Mouse (Mus musculus): Measurements from ENCODE around the gene Rpl18a.
"Not testable (repeated sequence)": the region's sequence is repeated elsewhere in the genome, so short reads cannot be mapped to it uniquely, and the experiment has no call there.

The Rpl18a gene

GRCm38 (mm10) chr8:70903112-70903511, 5.9 kb upstream of the Rpl18a start:
- DNase-seq (ENCODE audit: low spot score in 2 of 2) = no peak

GRCm38 (mm10) chr8:70902211-70902610, 5.0 kb upstream of the Rpl18a start:
- no peak for DNase-seq (ENCODE audit: low spot score in 2 of 2)

DNA sequence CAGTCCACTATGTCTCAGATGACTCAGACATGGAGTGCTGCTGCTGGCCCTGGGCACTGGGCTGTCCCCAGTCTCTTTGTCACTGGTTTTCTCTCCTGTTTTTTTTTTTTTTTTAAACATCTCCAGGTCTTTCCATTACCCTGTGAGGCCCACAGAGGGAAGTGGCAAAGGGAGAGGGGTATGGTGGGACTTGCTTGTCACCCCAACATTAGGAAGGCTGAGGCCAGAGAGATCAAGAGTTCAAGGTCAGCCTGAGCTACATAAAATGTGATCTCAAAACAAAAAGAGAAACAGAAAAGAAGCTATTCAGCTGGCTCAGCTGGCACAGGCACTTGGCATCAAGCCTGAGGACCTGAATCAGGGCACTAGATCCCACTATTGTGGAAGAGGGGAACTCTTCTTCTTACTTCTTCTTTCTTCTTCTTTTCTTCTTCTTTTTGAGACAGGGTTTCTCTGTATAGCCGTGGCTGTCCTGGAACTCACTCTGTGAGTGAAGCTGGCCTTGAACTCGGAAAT, 3.7 kb upstream of the Rpl18a start:
- no peak for DNase-seq (ENCODE audit: low spot score in 2 of 2)

DNA sequence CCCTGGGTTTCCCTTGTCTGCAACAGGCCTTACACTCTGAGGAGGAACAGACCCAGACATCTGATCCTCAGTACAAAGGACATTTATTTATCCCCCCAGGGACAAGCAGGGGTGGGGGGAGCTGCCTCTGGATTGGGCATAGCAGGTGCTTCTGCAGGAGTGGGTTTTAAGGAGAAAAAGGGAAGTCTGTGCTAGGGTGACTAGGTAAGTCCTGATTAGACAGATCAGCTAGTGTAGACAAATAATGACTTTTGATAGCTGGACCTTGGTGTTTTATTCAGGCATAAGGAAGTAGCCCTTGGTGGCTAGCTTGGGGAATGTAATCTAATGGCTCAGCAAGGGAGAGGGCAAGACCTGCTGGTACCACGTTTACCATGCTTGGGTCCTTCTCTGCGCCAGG, 2.0 kb upstream of the Rpl18a start:
- no peak for DNase-seq (ENCODE audit: low spot score in 2 of 2)

DNA sequence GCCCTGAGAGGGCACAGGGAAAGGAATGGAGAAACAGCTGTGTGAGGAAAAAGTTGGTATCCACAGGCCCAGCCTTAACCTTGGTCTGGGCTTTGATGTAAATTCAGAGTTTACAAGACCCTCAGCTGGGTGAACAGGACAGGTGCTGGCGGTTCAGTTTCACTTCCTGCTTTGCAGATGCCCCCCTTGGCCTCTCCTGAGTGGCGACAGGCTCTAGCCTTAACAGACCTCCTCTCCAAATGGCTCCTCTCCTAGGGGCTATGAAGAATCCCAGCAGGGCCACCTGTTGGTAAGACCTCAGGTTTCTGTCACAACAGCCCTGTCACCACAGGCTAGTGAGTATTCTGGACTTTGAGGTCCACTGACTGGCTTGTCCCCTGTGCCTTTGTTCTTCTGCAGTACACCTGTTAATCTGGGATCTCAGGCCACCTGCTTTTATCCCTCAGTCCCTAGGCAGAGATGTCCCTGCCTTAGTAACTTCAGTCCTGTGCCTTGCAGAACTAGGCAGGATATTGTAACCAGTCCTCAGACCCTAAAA, 1.5 kb upstream of the Rpl18a start:
- DNase-seq (ENCODE audit: low spot score in 2 of 2) = no peak

- peak; percentile 71 to 86 for DNase-seq (ENCODE audit: low spot score in 2 of 2)
These were observed 635 bp upstream of the Rpl18a start for GRCm38 (mm10) chr8:70897681-70898413.

- no peak for DNase-seq (ENCODE audit: low spot score in 2 of 2)
These were observed 744 bp downstream of the Rpl18a start for GRCm38 (mm10) chr8:70896316-70897020.

- DNase-seq (ENCODE audit: low spot score in 2 of 2) = not testable (repeated sequence)
These were observed 1.5 kb downstream of the Rpl18a start for GRCm38 (mm10) chr8:70895571-70896259.

DNA sequence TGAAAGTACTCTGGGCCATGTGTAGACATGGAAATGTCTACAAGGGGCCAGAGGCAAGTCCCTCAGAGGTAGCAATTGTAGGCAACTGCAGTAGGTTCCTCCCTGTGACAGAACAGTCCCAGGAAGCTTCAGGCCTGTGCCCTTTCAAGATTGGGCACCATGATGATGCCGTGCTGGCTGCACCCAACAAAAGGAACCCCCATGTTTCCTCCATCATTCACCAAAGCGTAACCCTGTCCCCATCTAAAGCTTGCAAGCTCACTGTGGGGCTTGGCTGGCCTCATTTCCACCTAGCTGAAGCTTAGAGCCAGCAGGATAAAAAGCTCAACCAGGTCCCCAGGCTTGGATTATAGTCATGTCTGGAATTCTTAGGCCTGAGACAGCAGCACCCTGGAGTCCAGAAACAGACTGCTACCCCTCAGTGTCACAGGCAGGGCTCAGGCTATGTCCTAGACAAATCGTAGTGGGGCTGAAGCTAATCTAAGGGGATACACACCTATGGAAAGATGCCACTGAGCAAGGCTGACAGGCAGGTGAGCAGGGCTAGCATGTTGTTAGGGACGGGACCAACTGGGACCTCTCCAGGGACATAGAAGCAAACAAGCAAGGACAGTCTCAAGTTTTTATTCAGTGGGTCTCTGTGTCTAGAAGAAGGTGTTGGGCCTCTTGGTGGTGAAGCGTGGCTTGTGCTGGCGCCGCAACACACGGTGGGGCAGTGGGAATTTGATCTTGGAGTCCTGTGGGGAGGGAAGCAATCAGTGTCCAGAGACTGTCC, 2.3 kb downstream of the Rpl18a start:
- DNase-seq (ENCODE audit: low spot score in 2 of 2) = no peak

GRCm38 (mm10) chr8:70894385-70894720, 2.9 kb downstream of the Rpl18a start:
- no peak for DNase-seq (ENCODE audit: low spot score in 2 of 2)

DNA sequence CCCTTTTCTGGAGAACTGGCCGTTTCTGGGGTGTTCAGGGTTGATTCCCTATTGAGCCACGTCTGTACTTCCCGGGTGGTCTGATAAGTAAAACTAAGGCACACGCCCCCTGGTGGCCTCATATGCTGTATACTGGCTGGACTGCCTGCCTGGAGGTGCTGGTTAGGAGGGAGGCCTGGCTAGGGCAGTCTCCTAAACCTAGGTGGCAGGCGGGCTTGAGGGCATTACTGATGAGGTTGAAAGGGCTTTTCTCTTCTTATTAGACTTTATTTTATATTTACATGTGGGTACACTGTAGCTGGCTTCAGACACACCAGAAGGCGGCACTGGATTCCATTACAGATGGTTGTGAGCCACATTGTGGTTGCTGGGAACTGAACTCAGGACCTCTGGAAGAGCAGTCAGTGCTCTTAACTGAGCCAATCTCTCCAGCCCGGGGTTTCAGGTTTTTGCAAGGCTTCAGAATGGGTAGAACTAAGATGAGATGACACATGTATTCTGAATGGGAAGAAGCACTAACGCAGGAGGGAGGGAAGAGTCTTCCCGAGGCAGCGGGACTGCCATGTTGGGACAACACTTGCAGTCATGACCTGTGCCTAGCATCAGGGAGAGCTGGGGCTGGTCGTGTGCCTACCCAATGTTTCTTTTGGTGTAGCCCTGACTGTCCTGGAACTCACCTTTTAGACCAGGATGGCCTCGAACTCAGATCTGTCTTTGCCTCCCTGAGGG, 3.4 kb downstream of the Rpl18a start:
- peak; percentile 54 to 57 for DNase-seq (ENCODE audit: low spot score in 2 of 2)

DNA sequence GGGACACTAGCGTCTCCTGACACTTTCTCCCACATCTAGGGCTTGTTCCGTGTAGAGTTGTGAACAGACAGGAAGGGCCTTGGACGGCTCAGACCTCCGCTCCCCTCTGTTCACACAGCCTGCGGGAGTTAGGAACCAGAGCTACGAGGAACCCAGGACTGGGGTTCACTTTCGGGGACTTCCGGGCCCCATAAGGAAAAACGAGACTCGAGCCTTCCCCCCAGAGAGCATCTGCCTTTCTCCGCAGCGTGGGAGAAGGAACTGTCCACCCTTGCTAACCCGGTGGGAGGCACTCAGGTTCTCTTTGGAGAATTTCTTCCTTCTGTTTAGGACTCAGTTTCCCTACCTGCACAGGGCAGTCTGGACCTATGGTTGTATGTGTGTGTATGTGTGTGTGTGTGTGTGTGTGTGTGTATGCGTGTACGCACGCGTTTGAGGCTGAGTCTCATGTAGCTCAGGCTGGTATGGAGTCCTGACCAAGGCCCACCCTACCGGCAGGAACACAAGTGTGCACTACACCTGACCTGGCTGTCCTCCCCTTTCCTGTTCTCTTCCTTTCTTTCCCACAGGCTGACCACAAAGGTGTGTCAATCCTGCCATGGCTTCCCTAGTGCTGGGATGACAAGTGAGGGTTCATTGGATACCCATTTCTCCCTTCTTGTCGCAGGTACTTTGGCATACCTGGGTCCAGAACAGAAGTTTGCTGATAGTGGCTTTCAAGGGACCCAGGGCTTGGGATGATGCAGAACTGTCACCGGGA, 4.1 kb downstream of the Rpl18a start:
- no peak for DNase-seq (ENCODE audit: low spot score in 2 of 2)

DNA sequence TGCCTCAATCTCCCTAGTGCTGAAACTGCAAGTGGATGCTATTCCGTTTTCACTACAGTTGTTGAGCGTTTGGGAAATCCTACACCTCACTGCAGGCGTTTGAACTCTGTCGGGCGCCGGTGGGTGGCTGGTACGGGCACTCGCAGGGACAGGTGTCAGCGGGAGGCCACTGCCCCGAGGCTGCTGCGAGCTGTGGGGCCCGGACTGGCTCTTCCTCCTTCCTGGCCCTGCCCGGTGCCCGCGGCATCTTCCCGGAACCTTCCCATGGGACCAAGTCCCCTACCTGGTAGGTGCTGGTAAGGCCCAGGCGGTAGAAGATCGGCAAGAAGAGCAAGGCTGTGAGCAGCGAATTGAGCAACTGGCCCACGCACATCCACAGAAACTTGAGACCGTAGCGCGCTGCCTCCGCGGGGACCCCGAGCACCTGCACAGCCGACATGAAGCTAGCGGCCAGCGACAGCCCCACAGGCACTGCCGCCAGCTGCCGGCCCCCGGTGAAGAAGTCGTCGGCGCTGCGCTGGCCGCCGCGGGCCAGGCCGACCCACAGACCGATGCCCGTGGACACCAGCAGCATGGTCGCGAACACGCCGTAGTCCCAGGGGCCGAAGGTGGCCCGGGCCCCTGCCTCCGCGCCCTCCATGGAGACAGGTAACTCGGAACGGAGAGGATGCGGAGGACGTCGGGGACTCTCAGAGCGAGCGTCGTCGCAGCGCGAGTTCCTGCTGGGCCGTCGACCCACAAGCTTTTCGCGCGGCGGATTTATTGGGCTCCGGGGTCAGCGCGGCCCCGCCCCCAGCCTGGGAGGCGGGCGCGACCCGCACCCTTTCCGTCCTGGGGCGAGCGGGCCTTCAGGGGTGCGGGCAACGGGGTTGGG, 5.0 kb downstream of the Rpl18a start, which contains the start of gene Slc5a5:
Gene Slc5a5, minus strand, starts transcription at position 736 of the 874 bp plus-strand sequence.
- DNase-seq (ENCODE audit: low spot score in 2 of 2) = no peak

GRCm38 (mm10) chr8:70891356-70891755, 5.9 kb downstream of the Rpl18a start:
- no peak for DNase-seq (ENCODE audit: low spot score in 2 of 2)

GRCm38 (mm10) chr8:70890656-70891055, 6.6 kb downstream of the Rpl18a start:
- DNase-seq (ENCODE audit: low spot score in 2 of 2) = no peak

- DNase-seq (ENCODE audit: low spot score in 2 of 2) = no peak
These were observed 9.5 kb downstream of the Rpl18a start for GRCm38 (mm10) chr8:70887669-70888068.

- no peak for DNase-seq (ENCODE audit: low spot score in 2 of 2)
These were observed 11.6 kb downstream of the Rpl18a start for GRCm38 (mm10) chr8:70885612-70886011.

GRCm38 (mm10) chr8:70884683-70885082, 12.5 kb downstream of the Rpl18a start:
- no peak for DNase-seq (ENCODE audit: low spot score in 2 of 2)

GRCm38 (mm10) chr8:70884186-70884585, 13.0 kb downstream of the Rpl18a start:
- no peak for DNase-seq (ENCODE audit: low spot score in 2 of 2)

Data from heart, adult 9 months (tissue).